Mouse (Mus musculus) layer of hippocampus, postnatal 14 days (tissue): ENCODE measurements at regions not wholly inside any gene's neighbourhood (a gene's known extent, or its start where the extent isn't known, plus 50 kb on each side); places are given as distances from the start of the nearest gene placed in this dataset.

Source experiments
- DNase-seq, 2 experiments: peaks; one replicate each; pipeline ENCODE4 v3.0.0; 2021 to 2022; ENCODE audit warnings: low spot score in 2 of 2, mixed read lengths in 1 of 2
- microRNA-seq, 2 experiments: library from miRNA; unstranded; fragments of <30 nt; microRNA quantifications; one replicate each; pipeline ENCODE4 v1.2.0; 2021

- no peak for DNase-seq
These were observed 67.6 kb upstream of the Prdm1 start for GRCm38 (mm10) chr10:44595932-44596331.

GRCm38 (mm10) chr10:44589842-44590241, 61.5 kb upstream of the Prdm1 start:
- no peak for DNase-seq

GRCm38 (mm10) chr10:44589352-44589751, 61.1 kb upstream of the Prdm1 start:
- DNase-seq: peak in 1 of 2 experiments; percentile 10

- DNase-seq: no peak
These were observed 54.4 kb upstream of the Prdm1 start for GRCm38 (mm10) chr10:44582736-44583135.

Small RNA genes lying in the stretch of these regions (microRNA-seq; reads per million reads assigned to microRNA genes)
- 0 reads per million in 2 experiments for gene Gm24271
